Mouse (Mus musculus) stomach, embryonic 14.5 days (tissue): Measurements from ENCODE around the gene Dip2a. TPM values are rescaled to one million over a fixed set of nuclear protein-coding genes. Genes with fewer than 3 reads are reported as not detected.

Experiments
- ATAC-seq: fragments of 200-750 bp; cut with Nextera tagmentation; 2 replicates; pipeline ENCODE4 v1.8.0; 2017; ENCODE audit warnings: low read depth, moderate TSS enrichment; ENCODE audit not compliant: insufficient number of reproducible peaks, insufficient read depth, low FRiP score
- H3K27ac ChIP-seq: fragments of 300-500 bp; sonication (generic); 2 replicates; pipeline ENCODE4 v1.5.1; 2014; ENCODE audit warnings: mild to moderate bottlenecking, low read length, moderate library complexity, mixed read lengths
- H3K27me3 ChIP-seq: fragments of 300-500 bp; sonication (generic); 2 replicates; pipeline ENCODE4 v1.6.1; 2014; ENCODE audit warnings: low read length, control low read depth, mixed read lengths; ENCODE audit not compliant: control insufficient read depth, insufficient read depth
- H3K36me3 ChIP-seq: fragments of 300-500 bp; sonication (generic); 2 replicates; pipeline ENCODE4 v1.6.1; 2014; ENCODE audit warnings: mild to moderate bottlenecking, control low read depth, low read length, moderate library complexity, mixed read lengths; ENCODE audit not compliant: control insufficient read depth, insufficient read depth
- H3K4me1 ChIP-seq: fragments of 300-500 bp; sonication (generic); 2 replicates; pipeline ENCODE4 v1.6.1; 2014; ENCODE audit warnings: low read length, control low read depth, mixed read lengths; ENCODE audit not compliant: control insufficient read depth, insufficient read depth
- H3K4me2 ChIP-seq: fragments of 300-500 bp; sonication (generic); replicated peaks from 2 replicates; pipeline ENCODE4 v1.6.1; 2014; ENCODE audit warnings: low read depth, low read length, control low read depth
- H3K4me3 ChIP-seq: fragments of 300-500 bp; sonication (generic); 2 replicates; pipeline ENCODE4 v1.5.1; 2014; ENCODE audit warnings: low read depth, low read length, control low read depth
- H3K9ac ChIP-seq: fragments of 300-500 bp; sonication (generic); replicated peaks from 2 replicates; pipeline ENCODE4 v1.6.1; 2014; ENCODE audit warnings: low read depth, mild to moderate bottlenecking, control low read depth, low read length, moderate library complexity, mixed read lengths
- H3K9me3 ChIP-seq: fragments of 300-500 bp; sonication (generic); 2 replicates; pipeline ENCODE4 v1.6.1; 2016; ENCODE audit warnings: low read depth, low read length, control low read depth; ENCODE audit not compliant: control insufficient read depth
- WGBS: fragments of 180-500 bp; shearing (Covaris S2); extraction: QIAGEN DNeasy Blood & Tissue Kit; methylation state at CpG from one replicate; pipeline ENCODE4 v1.1.7; 2014; 5-methylcytosine and 5-hydroxymethylcytosine counted together
- polyA plus RNA-seq: library from polyadenylated mRNA; unstranded; fragments of >200 nt; fragmentation: Nextera tagmentation; extraction: Ambion mirVana; gene quantifications from 2 replicates; pipeline ENCODE4 v1.2.1, GENCODE M21; 2014

Gene Dip2a
- polyA plus RNA-seq, 1 experiment from 2014 or later = 7.8 TPM

DNA sequence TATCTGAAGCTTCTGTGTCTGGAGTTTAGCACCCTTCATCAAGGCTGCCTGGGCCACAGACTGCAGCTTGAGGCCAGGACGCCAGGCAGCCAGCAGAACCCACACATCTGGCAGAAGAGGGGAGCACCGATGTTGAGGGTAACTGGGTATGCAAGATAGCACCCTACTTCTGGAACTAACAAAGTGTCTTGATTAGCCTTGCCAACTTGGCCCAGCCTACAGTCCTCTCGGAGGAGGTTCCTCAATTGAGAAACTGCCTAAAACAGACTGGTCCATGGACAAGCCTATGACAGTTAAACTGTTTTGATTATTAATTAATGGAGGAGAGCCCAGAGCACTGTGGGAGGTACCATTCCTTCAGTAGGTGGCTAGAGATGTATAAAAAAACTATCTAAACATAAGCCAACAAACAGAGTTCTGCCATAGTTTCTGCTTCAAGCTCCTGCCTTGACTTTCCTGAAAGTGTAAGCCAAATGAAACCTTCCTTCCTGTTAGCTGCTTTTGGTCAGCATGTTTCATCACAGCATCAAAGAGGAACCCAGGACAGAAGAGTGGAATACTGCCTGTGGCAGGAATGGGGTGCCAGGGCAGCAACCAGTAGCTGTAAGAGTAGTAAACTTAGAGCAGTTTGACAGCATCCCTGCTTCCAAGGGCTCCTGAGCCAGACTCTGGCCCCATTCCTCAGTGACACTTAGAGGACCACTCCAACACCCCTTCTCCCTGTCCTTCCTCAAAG, 55.0 kb downstream of the Dip2a start:
- 82% methylated on average over 3 of the region's 3 CpGs for WGBS
- Histone ChIP-seq H3K4me1 (no peaks in the 10 kb centered on the region), H3K27me3 (no peaks in the 10 kb centered on the region), H3K4me2 (no peak overlapping the region), H3K9ac (no peak overlapping the region), H3K27ac (no peak overlapping the region), H3K4me3 (no peak overlapping the region), H3K9me3 (no peaks in the 10 kb centered on the region), H3K36me3 (peaks cover 63% of the 10 kb centered on the region)
- ATAC-seq = no peak

- Histone ChIP-seq H3K4me1 (no peaks in the 10 kb centered on the region), H3K27ac (no peak overlapping the region), H3K36me3 (peaks cover 57% of the 10 kb centered on the region), H3K9me3 (no peaks in the 10 kb centered on the region), H3K27me3 (no peaks in the 10 kb centered on the region), H3K4me3 (no peak overlapping the region), H3K4me2 (no peak overlapping the region), H3K9ac (no peak overlapping the region)
- WGBS = 78% methylated on average over 5 of the region's 5 CpGs
- no peak for ATAC-seq
These were observed 56.0 kb downstream of the Dip2a start for GRCm38 (mm10) chr10:76289052-76289451.

GRCm38 (mm10) chr10:76288268-76288993, 56.7 kb downstream of the Dip2a start:
- Histone ChIP-seq H3K9ac (no peak overlapping the region), H3K4me1 (no peaks in the 10 kb centered on the region), H3K27ac (no peak overlapping the region), H3K27me3 (no peaks in the 10 kb centered on the region), H3K4me3 (no peak overlapping the region), H3K4me2 (no peak overlapping the region), H3K9me3 (no peaks in the 10 kb centered on the region), H3K36me3 (peaks cover 52% of the 10 kb centered on the region)
- 65% methylated on average over 11 of the region's 11 CpGs for WGBS
- no peak for ATAC-seq

- Histone ChIP-seq H3K9me3 (no peaks in the 10 kb centered on the region), H3K36me3 (peaks cover 53% of the 10 kb centered on the region), H3K27me3 (no peaks in the 10 kb centered on the region), H3K4me3 (no peak overlapping the region), H3K27ac (no peak overlapping the region), H3K4me1 (no peaks in the 10 kb centered on the region), H3K4me2 (no peak overlapping the region), H3K9ac (no peak overlapping the region)
- ATAC-seq = no peak
- WGBS = 75% methylated on average over 5 of the region's 5 CpGs
These were observed 66.5 kb downstream of the Dip2a start for GRCm38 (mm10) chr10:76278541-76279097.

DNA sequence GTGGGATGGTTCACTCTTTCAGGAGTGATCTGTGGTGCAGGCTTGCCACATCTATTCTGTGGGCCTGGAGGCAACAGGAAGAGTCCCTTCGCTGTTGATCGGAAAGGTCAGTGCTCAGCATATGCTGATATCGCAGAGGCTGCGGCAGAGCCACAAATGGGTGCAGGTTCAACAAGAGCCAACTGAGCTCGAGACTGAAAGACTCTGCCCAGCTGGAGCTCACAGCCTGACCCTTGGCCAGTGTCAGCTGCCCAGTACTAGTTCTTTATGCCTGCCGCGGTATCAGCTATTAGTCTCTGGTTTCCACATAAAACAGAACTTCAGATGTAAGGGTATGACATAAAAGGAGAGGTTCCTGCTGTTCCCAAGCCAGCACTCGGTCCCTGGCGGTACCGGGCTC, 69.8 kb downstream of the Dip2a start:
- no peak overlapping the region for H3K4me2 ChIP-seq
- H3K27ac ChIP-seq = no peak overlapping the region
- no peaks in the 10 kb centered on the region for H3K9me3 ChIP-seq
- no peaks in the 10 kb centered on the region for H3K4me1 ChIP-seq
- no peak overlapping the region for H3K4me3 ChIP-seq
- WGBS = 81% methylated on average over 10 of the region's 10 CpGs
- no peak for ATAC-seq
- H3K9ac ChIP-seq = no peak overlapping the region
- H3K36me3 ChIP-seq = peaks cover 54% of the 10 kb centered on the region
- no peaks in the 10 kb centered on the region for H3K27me3 ChIP-seq

GRCm38 (mm10) chr10:76271238-76271637, 73.9 kb downstream of the Dip2a start:
- no peak overlapping the region for H3K9ac ChIP-seq
- H3K36me3 ChIP-seq = peaks cover 57% of the 10 kb centered on the region
- no peak overlapping the region for H3K4me2 ChIP-seq
- no peak overlapping the region for H3K4me3 ChIP-seq
- H3K9me3 ChIP-seq = no peaks in the 10 kb centered on the region
- ATAC-seq = no peak
- H3K27me3 ChIP-seq = no peaks in the 10 kb centered on the region
- no peak overlapping the region for H3K27ac ChIP-seq
- H3K4me1 ChIP-seq = no peaks in the 10 kb centered on the region
- 43% methylated on average over 8 of the region's 8 CpGs for WGBS

- Histone ChIP-seq H3K9ac (no peak overlapping the region), H3K27ac (0 out of 2 replicates have a peak overlapping the region, but pooled peaks have one; percentile 15), H3K4me3 (no peak overlapping the region), H3K27me3 (no peaks in the 10 kb centered on the region), H3K4me1 (no peaks in the 10 kb centered on the region), H3K36me3 (peaks cover 3% of the 10 kb centered on the region), H3K4me2 (no peak overlapping the region), H3K9me3 (no peaks in the 10 kb centered on the region)
- no peak for ATAC-seq
- 70% methylated on average over 4 of the region's 4 CpGs for WGBS
These were observed 82.7 kb downstream of the Dip2a start for GRCm38 (mm10) chr10:76262431-76262830.

DNA sequence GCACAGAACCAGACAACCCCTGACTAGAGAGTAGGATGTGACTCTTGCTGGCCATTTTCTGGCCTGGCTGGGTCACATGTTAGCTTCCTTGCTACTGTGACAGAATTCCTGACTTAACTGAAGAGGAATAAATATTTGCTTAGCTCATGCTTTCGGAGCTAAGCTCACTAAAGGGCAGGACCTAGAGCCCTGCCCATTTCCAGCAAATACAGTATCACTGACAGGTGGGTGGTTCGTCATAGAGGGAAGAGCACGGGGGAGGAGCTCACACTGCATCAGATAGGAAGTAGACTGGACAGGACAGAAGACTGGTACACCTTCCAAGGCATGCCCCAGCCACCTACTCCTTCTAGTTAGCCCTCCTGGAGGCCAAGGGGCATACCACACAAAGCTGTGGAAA, 83.6 kb downstream of the Dip2a start:
- Histone ChIP-seq H3K4me1 (no peaks in the 10 kb centered on the region), H3K9me3 (no peaks in the 10 kb centered on the region), H3K36me3 (peaks cover 3% of the 10 kb centered on the region), H3K4me3 (no peak overlapping the region), H3K4me2 (no peak overlapping the region), H3K27me3 (no peaks in the 10 kb centered on the region), H3K9ac (no peak overlapping the region), H3K27ac (no peak overlapping the region)
- WGBS = 44% methylated on average over 3 of the region's 3 CpGs
- ATAC-seq = peak; percentile 75; the same call in 1 of the 2 replicates
